9 mouse cellular contexts compared by ENCODE assay signal in genomic region chr1:132140171-132140570, GRCm38 (mm10). TPM values are rescaled to one million over a fixed set of nuclear protein-coding genes. Genes with fewer than 3 reads are reported as not detected.
DNase-seq lines count a peak whose midpoint lies in the region; ATAC-seq and TF ChIP-seq lines count a peak whose summit lies in the region.
"Had no signal": no experiment of that assay in that cellular context is flagged by ENCODE, and none has a peak within 500 bp of the region (broad histone marks: within the 10 kb centered on the region; RNA-seq: fewer than 3 reads in every experiment).

No protein-coding gene starts in this region.

- no peak overlapping the region for H3K27ac ChIP-seq in midbrain, embryonic 11.5 days (ENCODE audit: low read depth, low read length)
- H3K27ac ChIP-seq in midbrain, embryonic 15.5 days: no peak overlapping the region
- no peak overlapping the region for H3K27ac ChIP-seq in embryonic facial prominence, embryonic 10.5 days (replicated peaks)
- H3K27ac ChIP-seq in liver, adult 2 months (replicated peaks; ENCODE audit: insufficient read depth, low read depth, low read length): peak overlapping the region; percentile 63
- peak overlapping the region; percentile 37 for H3K27ac ChIP-seq in stomach, embryonic 16.5 days (ENCODE audit: low read length)

- peaks cover 19% of the 10 kb centered on the region for H3K27me3 ChIP-seq in midbrain, embryonic 11.5 days (ENCODE audit: control insufficient read depth, insufficient read depth, low read length)
- H3K27me3 ChIP-seq in midbrain, embryonic 15.5 days (replicated peaks): 0 out of 2 replicates have a peak, but pooled peaks cover 6% of the 10 kb centered on the region
- peaks cover 61% of the 10 kb centered on the region for H3K27me3 ChIP-seq in embryonic facial prominence, embryonic 10.5 days (replicated peaks; ENCODE audit: low read depth, poor library complexity, severe bottlenecking)
- no peaks in the 10 kb centered on the region for H3K27me3 ChIP-seq in liver, adult 2 months (ENCODE audit: control insufficient read depth, insufficient read depth, low read length)
- no peaks in the 10 kb centered on the region for H3K27me3 ChIP-seq in stomach, embryonic 16.5 days (ENCODE audit: control insufficient read depth, insufficient read depth, low read length)
- H3K27me3 ChIP-seq: Patski had no signal

- DNase-seq in cerebellum, adult 18-20 months: peak; percentile 62 to 63
- no peak for DNase-seq in cerebellum, adult 9-11 months
- DNase-seq in midbrain, embryonic 11.5 days (ENCODE audit: low spot score, missing footprints): peak; percentile 90
- peak; percentile 60 for DNase-seq in embryonic facial prominence, embryonic 10.5 days (ENCODE audit: low spot score)
- DNase-seq in liver, adult 2 months (ENCODE audit: extremely low read depth, low read depth, low spot score): peak; percentile 30
- no peak for DNase-seq in urinary bladder, postnatal 10 days (ENCODE audit: low spot score)

- ATAC-seq in midbrain, embryonic 11.5 days (ENCODE audit: low FRiP score): no peak
- ATAC-seq in midbrain, embryonic 15.5 days (replicated peaks): no peak
- 0 out of 2 replicates have a peak, but pooled peaks have one; percentile 20 for ATAC-seq in stomach, embryonic 16.5 days (ENCODE audit: insufficient read depth, low FRiP score)

- WGBS in midbrain, embryonic 11.5 days: 60% methylated on average over 10 of the region's 10 CpGs
- WGBS in midbrain, embryonic 15.5 days: 62% methylated on average over 10 of the region's 10 CpGs
- WGBS in embryonic facial prominence, embryonic 10.5 days: 58% methylated on average over 10 of the region's 10 CpGs
- WGBS in liver, adult 2 months: 72% methylated on average over 10 of the region's 10 CpGs
- WGBS in stomach, embryonic 16.5 days: 44% methylated on average over 10 of the region's 10 CpGs

- no peak overlapping the region for H3K4me3 ChIP-seq in midbrain, embryonic 11.5 days (ENCODE audit: low read depth, low read length)
- H3K4me3 ChIP-seq in midbrain, embryonic 15.5 days: no peak overlapping the region
- H3K4me3 ChIP-seq in embryonic facial prominence, embryonic 10.5 days: peak overlapping the region; percentile 76
- H3K4me3 ChIP-seq in liver, adult 2 months (ENCODE audit: insufficient read depth, low read depth, low read length): no peak overlapping the region
- H3K4me3 ChIP-seq in stomach, embryonic 16.5 days (replicated peaks; ENCODE audit: low read length): no peak overlapping the region

- peaks cover 10% of the 10 kb centered on the region for H3K4me1 ChIP-seq in midbrain, embryonic 11.5 days (ENCODE audit: control insufficient read depth, insufficient read depth, low read length)
- peaks cover 33% of the 10 kb centered on the region for H3K4me1 ChIP-seq in midbrain, embryonic 15.5 days
- H3K4me1 ChIP-seq in embryonic facial prominence, embryonic 10.5 days: peaks cover 72% of the 10 kb centered on the region
- peaks cover 27% of the 10 kb centered on the region for H3K4me1 ChIP-seq in liver, adult 2 months (ENCODE audit: control insufficient read depth, insufficient read depth, low read length)
- H3K4me1 ChIP-seq in stomach, embryonic 16.5 days (ENCODE audit: control insufficient read depth, insufficient read depth, low read length): peaks cover 5% of the 10 kb centered on the region; the same call in 1 of the 2 replicates

- no peak overlapping the region for H3K9ac ChIP-seq in midbrain, embryonic 11.5 days (ENCODE audit: low read length)
- no peak overlapping the region for H3K9ac ChIP-seq in midbrain, embryonic 15.5 days
- no peak overlapping the region for H3K9ac ChIP-seq in liver, adult 2 months (ENCODE audit: low read depth, low read length)
- no peak overlapping the region for H3K9ac ChIP-seq in stomach, embryonic 16.5 days (ENCODE audit: low read length)

- TF ChIP-seq CTCF in liver, adult 2 months (IDR thresholded peaks at IDR 0.05; ENCODE audit: low read depth, low read length): peak; percentile 57

- no peak for TF ChIP-seq POLR2A in liver, adult 2 months (IDR thresholded peaks at IDR 0.05; ENCODE audit: extremely low read depth, insufficient read depth, low read length)

- no peaks in the 10 kb centered on the region for H3K36me3 ChIP-seq in midbrain, embryonic 11.5 days (ENCODE audit: control insufficient read depth, insufficient read depth, low read length)
- H3K36me3 ChIP-seq in midbrain, embryonic 15.5 days (replicated peaks): no peaks in the 10 kb centered on the region
- no peaks in the 10 kb centered on the region for H3K36me3 ChIP-seq in embryonic facial prominence, embryonic 10.5 days (replicated peaks)
- no peaks in the 10 kb centered on the region for H3K36me3 ChIP-seq in liver, adult 2 months (ENCODE audit: control insufficient read depth, insufficient read depth, low read length)
- no peaks in the 10 kb centered on the region for H3K36me3 ChIP-seq in stomach, embryonic 16.5 days (ENCODE audit: control insufficient read depth, insufficient read depth, low read length)

- no peaks in the 10 kb centered on the region for H3K9me3 ChIP-seq in midbrain, embryonic 11.5 days (ENCODE audit: control insufficient read depth, low read length)
- no peaks in the 10 kb centered on the region for H3K9me3 ChIP-seq in midbrain, embryonic 15.5 days
- H3K9me3 ChIP-seq in embryonic facial prominence, embryonic 10.5 days: no peaks in the 10 kb centered on the region
- H3K9me3 ChIP-seq in stomach, embryonic 16.5 days (replicated peaks; ENCODE audit: control insufficient read depth, low read length): no peaks in the 10 kb centered on the region

- no peak overlapping the region for H3K4me2 ChIP-seq in midbrain, embryonic 11.5 days
- no peak overlapping the region; the same call in 1 of the 2 replicates for H3K4me2 ChIP-seq in midbrain, embryonic 15.5 days
- H3K4me2 ChIP-seq in stomach, embryonic 16.5 days (ENCODE audit: low read depth, low read length): peak overlapping the region; percentile 94; the same call in 1 of the 2 replicates

- peaks cover 32% of the 10 kb centered on the region; the same call in 1 of the 2 replicates for H3K79me2 ChIP-seq in liver, adult 2 months (ENCODE audit: control insufficient read depth, insufficient read depth, low read length)

RNA-seq across cellular contexts. Expression of gene Cdk18, which starts 0.7 kb away (rescaled TPM):
- 0.14 and 0.19 TPM in 2 replicates for polyA plus RNA-seq in midbrain, embryonic 11.5 days (2014; fragmentation: Nextera tagmentation; extraction: Ambion mirVana)
- polyA plus RNA-seq in midbrain, embryonic 15.5 days (2015; fragmentation: Nextera tagmentation; extraction: Ambion mirVana): 1.1 and 1.5 TPM in 2 replicates
- polyA plus RNA-seq in embryonic facial prominence, embryonic 10.5 days (2016; fragmentation: Nextera tagmentation; extraction: Ambion mirVana): 2.3 and 3.2 TPM in 2 replicates
- 4.7 and 5.3 TPM in 2 replicates for total RNA-seq in liver, adult 2 months (2014; rRNA removed)
- polyA plus RNA-seq in liver, adult 2 months (2012; rRNA removed): 29.2 and 33.2 TPM in 2 replicates
- 6.9 and 7.4 TPM in 2 replicates for polyA plus RNA-seq in stomach, embryonic 16.5 days (2015; fragmentation: Nextera tagmentation; extraction: Ambion mirVana)

RNA-seq across cellular contexts. Expression of gene Lemd1, which starts 51.1 kb away (rescaled TPM):
- polyA plus RNA-seq in midbrain, embryonic 11.5 days (2014; fragmentation: Nextera tagmentation; extraction: Ambion mirVana): 10.7 and 12.9 TPM in 2 replicates
- 14.9 and 19.8 TPM in 2 replicates for polyA plus RNA-seq in midbrain, embryonic 15.5 days (2015; fragmentation: Nextera tagmentation; extraction: Ambion mirVana)
- polyA plus RNA-seq in embryonic facial prominence, embryonic 10.5 days (2016; fragmentation: Nextera tagmentation; extraction: Ambion mirVana): 1.9 and 2.0 TPM in 2 replicates
- total RNA-seq in liver, adult 2 months (2014; rRNA removed): not detected in 2 replicates
- polyA plus RNA-seq in liver, adult 2 months (2012; rRNA removed): not detected in 2 replicates
- polyA plus RNA-seq in stomach, embryonic 16.5 days (2015; fragmentation: Nextera tagmentation; extraction: Ambion mirVana): 0.49 and 0.61 TPM in 2 replicates

RNA-seq across cellular contexts. Expression of gene AC124108.1, which starts 51.1 kb away (rescaled TPM):
- polyA plus RNA-seq in midbrain, embryonic 11.5 days (2014; fragmentation: Nextera tagmentation; extraction: Ambion mirVana): 5.0 and 5.2 TPM in 2 replicates
- polyA plus RNA-seq in midbrain, embryonic 15.5 days (2015; fragmentation: Nextera tagmentation; extraction: Ambion mirVana): 3.7 and 3.8 TPM in 2 replicates
- 1.00 and 1.4 TPM in 2 replicates for polyA plus RNA-seq in embryonic facial prominence, embryonic 10.5 days (2016; fragmentation: Nextera tagmentation; extraction: Ambion mirVana)
- total RNA-seq in liver, adult 2 months (2014; rRNA removed): not detected in 2 replicates
- polyA plus RNA-seq in liver, adult 2 months (2012; rRNA removed): not detected in 2 replicates
- polyA plus RNA-seq in stomach, embryonic 16.5 days (2015; fragmentation: Nextera tagmentation; extraction: Ambion mirVana): 0.14 and 0.35 TPM in 2 replicates

Comparison
In these comparisons a context has a peak if more than half of its experiments do, and no peak if none do; other contexts are left out.
1. DNase-seq: peak in cerebellum, adult 18-20 months (2 of 2), midbrain, embryonic 11.5 days (single experiment), embryonic facial prominence, embryonic 10.5 days (single experiment) and liver, adult 2 months (single experiment); none in cerebellum, adult 9-11 months (single experiment) and urinary bladder, postnatal 10 days (single experiment).
2. H3K27ac ChIP-seq: peak in liver, adult 2 months (single experiment) and stomach, embryonic 16.5 days (single experiment); none in midbrain, embryonic 11.5 days (single experiment), midbrain, embryonic 15.5 days (single experiment) and embryonic facial prominence, embryonic 10.5 days (single experiment).